Mouse (Mus musculus) heart, postnatal 14 days (tissue): ENCODE data around the gene Ralgapa2. TPM values are rescaled to one million over a fixed set of nuclear protein-coding genes. Genes with fewer than 3 reads are reported as not detected.

Source experiments
- DNase-seq, 2 experiments: peaks; one replicate each; pipeline ENCODE4 v3.0.0; 2021 to 2022
- intact Hi-C: fragments of 180-260 bp; cut with DNase I; formaldehyde crosslinking; loops from one replicate; pipeline ENCODE4 v1.15.1; 2025
- total RNA-seq, 2 experiments: library from RNA; stranded (reverse); gene quantifications; 2 replicates each; pipeline ENCODE4 v1.2.3; 2021

The Ralgapa2 gene
- total RNA-seq, 2 experiments from 2014 or later = 39.5 to 48.0 TPM

DNA sequence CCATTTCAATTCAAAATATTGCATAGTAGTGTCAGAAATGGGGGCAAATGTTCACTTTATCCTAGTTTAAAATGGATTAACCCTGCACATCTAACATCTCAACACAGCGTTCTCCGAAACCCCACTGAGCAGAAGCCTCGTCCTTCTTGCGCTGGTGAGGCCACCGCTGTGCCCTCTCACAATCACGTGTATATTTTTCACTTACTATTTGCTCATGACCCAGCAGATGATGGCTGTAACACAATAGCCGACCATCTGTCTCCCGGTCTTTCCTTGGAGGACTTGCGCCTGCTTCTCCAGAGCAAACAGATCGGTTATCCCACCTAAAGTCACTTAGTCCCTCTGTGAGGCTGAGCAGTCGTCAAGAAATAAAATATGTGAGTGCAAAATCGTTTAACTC is 146.0 kb downstream of the Ralgapa2 start:
- intact Hi-C loops = no loop called here

GRCm38 (mm10) chr2:146365368-146365983 is 146.7 kb downstream of the Ralgapa2 start:
- intact Hi-C loops = no loop called here
- no peak for DNase-seq

More for the DNA sequence above, 146.0 kb downstream of the Ralgapa2 start:
- no peak for DNase-seq

- DNase-seq = no peak
- intact Hi-C loops = no loop called here
Observed at GRCm38 (mm10) chr2:146363483-146363882, 148.7 kb downstream of the Ralgapa2 start.

DNA sequence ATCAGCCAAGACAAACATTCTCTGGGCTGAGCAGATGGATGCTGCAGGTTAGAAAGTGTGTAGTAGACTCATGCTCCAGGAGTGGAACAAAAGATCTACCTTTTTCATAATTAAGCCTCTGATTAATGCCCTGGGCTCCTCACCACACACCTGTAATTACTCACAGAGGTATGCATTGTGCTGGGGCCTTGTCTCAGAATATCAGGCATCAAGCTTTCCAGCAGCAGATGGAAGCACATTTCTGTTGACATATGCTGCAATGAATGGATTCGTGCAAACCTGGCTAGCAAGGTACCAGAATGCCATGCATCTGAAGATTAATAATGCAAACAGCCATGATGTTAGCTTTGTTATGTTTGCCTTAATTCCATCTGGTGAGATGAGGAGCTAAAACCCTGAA is 149.2 kb downstream of the Ralgapa2 start:
- DNase-seq = no peak
- intact Hi-C loops = no loop called here

GRCm38 (mm10) chr2:146361969-146362368 is 150.2 kb downstream of the Ralgapa2 start:
- intact Hi-C loops = no loop called here
- DNase-seq = no peak

GRCm38 (mm10) chr2:146361076-146361475 is 151.1 kb downstream of the Ralgapa2 start:
- intact Hi-C loops = no loop called here
- no peak for DNase-seq

DNA sequence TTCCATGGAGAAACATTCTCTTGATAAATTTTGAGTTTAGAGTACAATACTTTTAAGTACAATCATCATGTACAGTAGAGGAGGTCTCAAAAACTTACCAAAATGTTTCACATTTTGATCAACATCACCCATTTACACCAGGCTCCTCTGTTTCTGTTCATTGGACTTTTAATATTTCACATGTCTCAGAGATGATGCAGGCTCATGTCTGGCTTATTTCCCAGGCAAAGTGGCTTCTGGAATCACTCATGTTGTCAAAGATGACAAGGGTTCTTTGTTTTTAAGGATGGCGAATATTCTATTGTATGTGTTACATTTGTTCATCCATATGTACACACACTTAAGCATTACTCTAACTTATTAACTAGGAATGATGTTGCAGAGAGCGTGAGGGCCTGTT is 152.5 kb downstream of the Ralgapa2 start:
- intact Hi-C loops = no loop called here
- peak in 1 of 2 experiments; percentile 10 for DNase-seq

GRCm38 (mm10) chr2:146356524-146356923 is 155.6 kb downstream of the Ralgapa2 start:
- intact Hi-C loops = no loop called here

DNA sequence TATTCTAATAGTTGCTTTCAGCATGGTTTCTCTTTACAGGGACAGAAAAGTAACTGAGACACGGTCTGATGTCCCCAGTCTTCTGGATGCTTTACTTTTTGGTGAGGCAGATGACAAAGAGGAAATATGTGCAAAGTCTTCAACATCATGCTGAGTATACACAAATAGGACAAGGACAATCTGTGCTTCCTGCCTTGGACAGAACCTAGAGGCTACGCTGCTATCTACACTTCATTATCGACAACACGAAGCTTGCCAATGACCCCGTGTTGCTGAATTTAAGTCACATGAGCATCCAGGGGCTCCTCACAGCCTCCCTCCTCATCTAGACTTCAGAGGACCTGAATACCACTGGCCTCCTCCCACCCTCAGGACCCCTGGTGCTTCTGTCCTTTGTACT is 161.9 kb downstream of the Ralgapa2 start:
- intact Hi-C loops = no loop called here
- DNase-seq = no peak

More at GRCm38 (mm10) chr2:146356524-146356923, 155.6 kb downstream of the Ralgapa2 start:
- no peak for DNase-seq

- no peak for DNase-seq
- intact Hi-C loops = no loop called here
Observed at GRCm38 (mm10) chr2:146347942-146348341, 164.2 kb downstream of the Ralgapa2 start.

DNA sequence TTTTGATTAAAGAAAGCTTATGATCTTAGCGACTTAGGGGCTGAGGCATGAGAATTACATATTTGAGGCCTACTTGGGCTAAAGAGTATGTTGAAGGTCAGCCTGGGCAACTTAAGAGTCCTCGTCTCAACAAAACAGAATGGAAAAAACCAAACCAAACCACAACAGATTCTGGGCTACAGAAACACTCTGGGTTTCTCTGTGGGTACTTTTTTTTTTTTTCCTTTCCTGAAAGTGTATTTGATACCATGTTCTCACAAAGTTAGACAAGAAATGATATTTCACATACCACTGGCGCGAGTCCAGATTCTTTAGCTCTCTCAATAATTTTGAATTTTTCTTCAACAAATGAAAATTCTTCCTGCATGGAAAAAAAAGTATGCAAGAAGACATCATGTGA is 172.1 kb downstream of the Ralgapa2 start:
- intact Hi-C loops = no loop called here
- DNase-seq = no peak

DNA sequence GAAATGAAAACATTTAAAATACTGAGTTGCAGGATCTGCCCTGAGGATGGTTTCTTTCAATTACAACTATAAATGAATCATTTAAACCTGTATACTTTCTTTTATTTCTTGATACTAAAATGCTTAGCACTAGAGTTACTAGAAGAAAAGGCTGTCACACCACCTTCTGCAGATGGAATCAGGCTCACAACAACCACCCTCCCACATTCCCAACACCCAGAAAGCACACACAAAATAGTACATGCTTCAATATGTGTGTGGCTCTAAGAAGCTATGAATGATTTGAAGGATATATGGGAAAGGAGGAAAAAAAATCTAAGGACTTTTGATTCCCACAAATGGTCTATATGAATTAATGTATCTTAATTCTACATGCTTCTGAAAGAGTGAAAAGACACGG is 174.6 kb downstream of the Ralgapa2 start:
- intact Hi-C loops = no loop called here
- DNase-seq = no peak

DNA sequence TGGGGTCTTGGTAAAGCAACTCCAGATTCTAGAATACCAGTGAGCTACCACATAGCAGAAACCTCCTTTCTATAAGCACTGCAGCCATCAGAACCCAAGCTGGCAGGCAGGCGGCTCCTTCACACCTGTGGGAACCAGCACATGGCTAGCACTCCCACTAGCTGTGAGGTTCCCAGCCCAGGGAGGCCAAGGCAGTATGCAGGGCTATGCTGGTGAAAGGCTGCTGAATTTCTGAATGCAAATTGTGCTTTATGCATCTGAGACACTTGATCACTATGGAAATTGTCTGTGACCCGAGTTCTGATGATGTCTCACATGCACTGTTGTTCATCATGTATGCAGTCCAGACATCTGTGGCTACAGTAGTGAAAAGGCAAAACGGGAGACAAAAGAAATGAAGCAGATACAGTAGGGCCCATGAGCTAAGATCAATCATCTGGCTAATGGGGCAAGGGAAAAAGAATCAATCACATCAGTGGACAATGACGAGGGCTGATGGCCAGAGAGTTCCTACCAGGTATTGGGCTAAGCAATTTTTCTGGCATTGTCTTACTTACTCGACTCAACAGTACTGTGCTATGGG is 180.2 kb downstream of the Ralgapa2 start:
- DNase-seq = no peak
- intact Hi-C loops = no loop called here

DNA sequence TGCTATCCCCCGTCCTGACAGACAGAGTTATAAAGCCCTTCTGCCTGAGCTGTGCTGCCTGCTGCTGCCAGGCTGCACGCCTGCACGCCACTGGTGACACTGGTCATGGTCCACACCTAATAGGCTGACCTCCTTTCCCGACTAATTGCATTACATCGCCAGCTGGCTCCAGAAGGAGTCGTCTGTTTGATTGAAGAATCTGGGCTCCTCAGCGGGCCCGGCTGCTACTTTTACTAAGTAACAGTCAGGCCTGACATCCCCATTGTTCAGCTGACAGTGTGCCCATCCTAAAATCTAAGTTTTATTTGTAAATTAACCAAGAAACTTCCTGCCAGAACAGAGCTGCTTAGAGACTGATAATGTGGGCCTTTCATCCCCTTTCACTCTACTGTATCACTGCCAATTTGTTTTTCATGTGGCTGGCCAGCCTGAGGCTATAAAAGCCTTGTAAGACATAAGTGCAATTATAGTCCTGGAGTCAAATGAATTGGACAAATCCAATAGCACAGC is 181.3 kb downstream of the Ralgapa2 start:
- DNase-seq = peak; percentile 5 to 18
- intact Hi-C loops = no loop called here

GRCm38 (mm10) chr2:146330101-146330500 is 182.0 kb downstream of the Ralgapa2 start:
- intact Hi-C loops = no loop called here
- DNase-seq = no peak

DNA sequence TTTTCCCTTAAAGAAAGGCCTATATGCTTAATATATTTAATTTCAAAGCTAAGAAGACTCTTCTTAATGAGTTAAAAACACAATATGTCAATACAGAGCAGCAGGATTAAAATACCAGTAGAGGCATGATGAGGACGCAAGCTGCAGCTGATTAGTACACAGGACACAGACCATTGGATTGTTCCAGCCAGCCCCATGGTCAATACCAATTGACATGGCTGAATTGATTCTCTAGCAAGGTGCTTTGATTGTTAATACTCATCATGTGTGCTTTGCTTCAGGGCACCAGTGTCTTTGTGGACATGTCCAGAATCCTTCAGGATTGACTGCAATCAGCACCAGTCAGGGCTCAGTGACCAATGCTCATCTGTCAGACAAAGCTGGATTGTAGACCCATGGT is 185.5 kb downstream of the Ralgapa2 start:
- intact Hi-C loops = no loop called here
- no peak for DNase-seq

DNA sequence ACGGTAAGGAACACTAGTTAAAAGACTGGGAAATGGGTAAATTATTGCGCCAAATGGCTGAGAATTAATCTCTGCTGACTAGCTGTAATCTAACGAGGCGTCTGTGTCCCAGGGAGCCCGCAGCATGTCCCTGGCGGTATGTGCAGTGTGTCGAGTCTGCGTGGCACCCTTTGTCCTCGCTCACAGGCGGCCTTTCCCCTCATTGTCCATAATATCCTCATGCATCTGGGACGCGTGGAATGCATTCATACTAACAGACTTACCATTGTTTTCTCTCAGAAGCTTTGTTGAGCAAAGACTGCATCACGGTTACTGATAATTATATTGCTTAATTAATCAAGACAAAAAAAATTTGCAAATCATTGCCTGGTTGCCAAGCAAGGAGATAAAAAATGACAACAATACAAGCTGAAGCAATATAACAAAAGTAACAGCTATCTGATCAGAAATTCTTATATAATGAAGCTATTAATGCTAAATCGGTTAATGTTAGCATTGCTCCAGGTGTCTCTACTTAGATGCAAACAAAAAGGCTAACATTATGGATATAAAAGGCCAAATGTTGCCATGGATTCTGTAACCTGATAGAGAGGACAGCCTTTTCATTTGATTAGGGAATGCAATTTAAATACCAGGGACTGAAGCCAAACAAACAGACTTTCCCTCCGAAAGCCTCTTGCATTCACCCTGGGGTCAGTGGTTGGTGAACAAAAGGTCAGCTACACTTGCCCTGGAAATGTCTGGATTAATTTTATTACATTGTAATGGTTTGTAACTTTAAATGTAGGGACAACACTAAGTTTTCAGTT is 187.0 kb downstream of the Ralgapa2 start:
- DNase-seq = no peak
- intact Hi-C loops = no loop called here

DNA sequence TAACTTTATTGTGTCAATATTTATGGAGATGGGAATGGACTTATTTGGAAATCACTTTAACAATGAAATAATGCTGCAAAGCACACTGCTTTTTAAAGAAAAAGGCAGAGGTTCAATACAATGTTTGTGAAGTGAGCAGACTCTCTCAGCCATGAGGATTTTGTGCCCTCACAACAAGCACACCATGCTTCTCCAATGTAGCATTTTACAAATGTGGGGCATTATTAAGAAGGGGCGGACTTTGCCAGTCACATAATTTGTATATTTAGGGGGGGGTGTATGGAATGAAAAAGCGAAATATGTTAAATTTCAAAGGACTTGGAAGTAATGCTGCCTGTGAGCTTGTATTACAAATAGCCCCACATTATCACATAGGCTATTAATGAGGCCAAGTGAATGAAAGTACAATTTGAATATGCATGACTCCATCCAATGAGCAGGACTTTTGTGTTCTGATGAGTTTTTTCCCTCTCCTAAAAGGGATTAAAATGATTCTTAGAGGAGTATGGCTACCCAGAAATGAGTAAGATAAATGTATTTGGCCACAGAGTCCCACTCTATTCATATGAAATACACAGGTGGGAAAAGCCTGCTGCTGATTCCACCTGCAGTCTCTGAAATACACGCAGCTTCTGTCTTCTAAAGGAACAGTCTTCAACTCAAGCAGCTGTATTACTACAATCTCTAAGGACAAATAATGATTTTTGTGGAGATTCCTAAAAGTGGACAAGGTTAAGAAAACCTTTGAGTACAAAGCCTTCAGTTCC is 187.8 kb downstream of the Ralgapa2 start:
- intact Hi-C loops = no loop called here
- DNase-seq = no peak

- intact Hi-C loops = no loop called here
- DNase-seq = no peak
Observed at GRCm38 (mm10) chr2:146323528-146323927, 188.6 kb downstream of the Ralgapa2 start.

- no peak for DNase-seq
- intact Hi-C loops = no loop called here
Observed at GRCm38 (mm10) chr2:146322770-146323169, 189.4 kb downstream of the Ralgapa2 start.

DNA sequence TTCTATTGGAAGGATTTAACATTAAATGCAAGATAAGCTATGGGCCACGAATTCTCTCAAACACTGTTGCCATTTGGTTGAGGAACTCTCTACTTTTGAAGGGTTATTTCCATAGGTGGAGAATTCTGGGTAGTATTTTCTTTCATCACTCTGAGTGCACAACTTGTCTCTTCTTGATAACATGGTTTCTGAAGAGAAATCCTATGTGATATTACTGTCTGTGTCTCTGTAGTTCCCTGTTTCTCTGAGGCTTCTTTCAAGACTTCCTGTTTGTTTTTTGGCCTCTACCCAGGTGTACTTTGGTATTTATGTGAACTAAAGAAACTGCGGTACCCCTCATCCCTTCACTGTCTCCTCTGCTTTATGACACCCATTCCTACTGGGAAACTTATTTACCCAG is 190.1 kb downstream of the Ralgapa2 start:
- no peak for DNase-seq
- intact Hi-C loops = no loop called here
